Mouse (Mus musculus) CD4-positive, CD25-positive, alpha-beta regulatory T cell, adult 2 months (primary cell): ENCODE measurements around the gene Cab39l.

Source experiments
- DNase-seq: peaks from one replicate; pipeline ENCODE4 v3.0.0-alpha.2; 2012; ENCODE audit warnings: low read depth, low spot score

Gene Cab39l

DNA sequence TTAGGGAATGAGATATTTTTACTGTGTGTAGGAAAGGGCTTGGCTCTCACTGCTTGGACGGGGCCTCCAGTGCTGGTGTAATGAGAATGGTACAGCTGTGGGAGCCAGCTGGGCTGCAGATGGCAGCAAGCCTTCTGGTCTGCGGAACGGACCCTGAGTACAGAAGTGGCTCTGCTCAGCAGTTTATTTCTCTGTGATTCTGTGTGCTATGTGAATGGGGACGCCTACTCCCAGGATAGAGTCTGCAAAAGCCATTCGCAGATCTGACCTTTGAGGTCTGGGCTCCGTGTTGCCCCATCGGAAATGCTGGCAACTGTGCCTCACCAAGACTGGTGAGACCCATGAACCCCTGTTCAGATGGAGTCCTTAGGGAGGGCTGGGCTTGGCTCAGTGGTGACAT is 187.1 kb downstream of the Cab39l start:
- DNase-seq: no peak

DNA sequence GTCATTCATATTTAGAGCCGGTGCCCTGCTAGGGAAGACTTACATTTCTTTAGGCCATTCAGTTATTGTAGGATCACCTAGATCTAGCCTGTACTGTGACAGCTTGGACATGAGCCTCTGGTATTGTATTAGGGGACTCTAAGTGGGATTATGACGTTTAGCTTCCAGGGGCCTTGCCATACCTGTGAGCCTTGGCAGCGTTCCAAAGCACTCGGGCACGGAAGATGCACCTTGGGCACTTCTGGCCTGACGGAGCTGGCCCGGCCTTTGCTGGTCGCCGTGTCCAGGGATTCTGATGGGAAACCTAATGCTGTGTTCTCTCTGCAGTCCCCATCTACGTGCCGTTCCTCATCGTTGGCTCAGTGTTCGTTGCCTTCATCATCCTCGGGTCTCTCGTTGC is 188.5 kb downstream of the Cab39l start:
- DNase-seq: no peak

DNA sequence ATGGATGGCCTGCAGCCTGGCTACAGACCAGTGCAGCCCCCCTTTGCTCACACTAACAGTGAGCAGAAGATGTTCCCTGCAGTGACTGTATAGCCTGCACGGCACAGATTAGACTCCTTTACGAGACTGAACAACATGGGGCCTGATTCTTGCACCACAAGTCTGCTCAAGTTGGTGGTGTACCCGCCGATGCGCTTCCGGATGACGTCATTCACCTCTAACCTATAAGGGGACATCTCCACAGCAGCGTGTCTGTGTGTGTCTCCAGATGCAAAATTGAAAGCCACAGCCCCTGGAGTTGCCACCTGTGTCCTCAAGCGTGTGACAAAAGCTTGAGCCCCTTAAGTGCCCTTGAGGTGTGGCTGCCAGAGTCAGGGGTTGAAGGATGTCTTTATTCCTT is 189.3 kb downstream of the Cab39l start:
- no peak for DNase-seq

- no peak for DNase-seq
Measured at GRCm38 (mm10) chr14:59632067-59632466, 191.3 kb downstream of the Cab39l start.

DNA sequence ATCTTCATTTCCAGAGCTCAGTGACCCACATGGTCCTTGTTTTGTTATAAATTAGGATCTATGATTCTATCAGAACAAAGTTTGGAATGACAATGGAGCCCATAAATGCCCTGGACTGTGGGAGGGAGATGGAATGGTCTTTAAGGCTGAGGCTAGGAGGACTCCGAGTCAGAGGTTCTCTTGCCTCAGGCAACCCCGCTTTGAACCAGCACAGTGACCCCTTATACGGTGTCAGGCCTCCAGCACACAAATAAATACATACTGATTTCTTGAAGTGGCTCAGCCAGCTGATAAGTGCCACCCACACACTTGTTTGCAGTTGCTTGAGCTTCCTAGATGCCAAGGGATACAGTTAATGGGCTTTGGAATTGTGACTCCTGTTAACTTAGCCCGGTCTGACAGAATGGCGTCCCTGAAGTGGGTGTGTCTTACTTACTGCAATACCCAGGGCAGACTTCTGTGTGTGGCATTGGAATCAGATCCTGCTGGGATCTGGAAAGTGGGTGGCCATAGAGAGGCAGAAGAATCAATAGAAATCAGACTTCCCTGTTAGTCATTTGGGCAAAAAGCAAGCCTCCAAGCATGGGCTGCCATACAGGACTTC is 192.6 kb downstream of the Cab39l start:
- DNase-seq: no peak

- DNase-seq: no peak
Measured at GRCm38 (mm10) chr14:59633988-59634387, 193.2 kb downstream of the Cab39l start.
